Mouse (Mus musculus) heart, postnatal 0 days (tissue): ENCODE measurements at regions not wholly inside any gene's neighbourhood (a gene's known extent, or its start where the extent isn't known, plus 50 kb on each side); places are given as distances from the start of the nearest gene placed in this dataset.

Experiments used
- CTCF ChIP-seq: IDR thresholded peaks from 2 replicates; pipeline ENCODE4 v1.5.1; 2016; ENCODE audit warnings: antibody characterized with exemption, control low read depth, low read depth
- EP300 ChIP-seq: IDR thresholded peaks from 2 replicates; pipeline ENCODE4 v1.6.1; 2016; ENCODE audit warnings: antibody characterized with exemption, low read depth

DNA sequence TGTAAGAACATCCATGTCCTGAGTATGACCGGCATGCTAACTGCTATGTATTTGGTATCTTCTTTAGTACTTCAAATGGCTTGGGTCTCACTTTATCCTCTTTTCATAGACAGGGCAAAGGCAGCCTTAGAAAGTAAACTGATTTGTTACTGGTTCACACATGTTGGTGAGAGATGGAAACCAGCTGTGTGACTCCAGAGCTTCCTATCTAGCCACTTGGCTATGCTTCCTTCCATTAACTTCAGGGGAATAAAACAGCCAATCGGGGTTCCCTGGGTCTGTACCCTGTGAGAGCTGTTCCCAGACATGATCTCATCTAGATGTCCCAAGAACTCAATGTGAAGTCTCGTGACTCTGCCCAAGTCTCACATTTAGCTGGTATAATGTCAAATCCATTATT is 203.5 kb downstream of the Rps15a start:
- TF ChIP-seq CTCF: no peak
- TF ChIP-seq EP300: no peak
